Mouse (Mus musculus): ENCODE measurements around the gene Flrt2. TPM values are rescaled to one million over a fixed set of nuclear protein-coding genes. Genes with fewer than 3 reads are reported as not detected.
"Not testable (repeated sequence)": the region's sequence is repeated elsewhere in the genome, so short reads cannot be mapped to it uniquely, and the experiment has no call there.

The Flrt2 gene
- polyA plus RNA-seq (2015; fragmentation: Nextera tagmentation; extraction: Ambion mirVana): 16.7 and 19.9 TPM in 2 replicates

DNA sequence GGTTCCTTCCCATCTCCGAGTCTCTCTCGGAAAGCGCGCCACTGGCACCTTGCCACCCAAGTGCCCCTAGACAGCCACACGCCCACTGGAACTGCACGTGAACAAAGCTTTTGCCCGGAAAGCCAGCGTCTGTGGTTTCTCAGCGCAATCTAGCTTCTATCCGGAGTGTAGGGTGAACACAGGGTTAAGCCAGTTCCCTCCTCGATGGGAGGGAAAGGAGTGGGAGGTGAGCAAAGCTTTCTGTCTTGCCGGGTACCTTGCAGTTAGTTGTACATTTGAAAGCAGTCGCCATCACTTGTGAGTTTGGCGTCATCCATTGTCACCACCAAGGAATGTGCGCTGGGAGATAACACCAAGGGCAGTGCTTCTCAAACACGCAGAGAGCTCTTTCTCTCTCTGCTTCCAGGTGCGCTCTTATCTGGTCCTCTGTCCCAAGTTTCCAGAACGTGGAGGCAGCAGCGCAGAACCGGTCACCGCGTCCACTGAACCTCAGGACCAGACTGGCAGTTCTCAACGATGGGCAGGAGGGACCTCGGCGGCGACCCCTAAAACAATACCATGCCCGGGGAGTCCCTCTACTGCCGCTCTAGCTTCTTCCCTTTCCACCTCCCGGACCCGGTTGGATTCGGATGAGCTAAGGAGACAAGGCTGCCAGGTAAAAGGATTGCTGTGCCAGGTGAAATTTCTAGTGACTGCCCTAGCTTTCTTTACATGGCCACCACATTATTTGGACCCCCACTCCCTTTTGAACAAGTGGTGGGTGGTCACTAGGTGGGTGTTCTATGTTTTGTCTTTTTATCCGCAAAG lies at the start of gene Flrt2:
Flrt2 (plus strand) TSS at position 266 of the 807 bp plus-strand sequence.
- Histone ChIP-seq H3K36me3 (ENCODE audit: control insufficient read depth, insufficient read depth, low read length) (no peaks in the 10 kb centered on the region), H3K27ac (ENCODE audit: low read length) (0 out of 2 replicates have a peak within 1 kb of the TSS, but pooled peaks have one; percentile 12), H3K9ac (ENCODE audit: low read length) (peak within 1 kb of the TSS; percentile 70), H3K9me3 (replicated peaks; ENCODE audit: control insufficient read depth, low read length) (no peaks in the 10 kb centered on the region), H3K27me3 (ENCODE audit: control insufficient read depth, insufficient read depth, low read length) (peaks cover 4% of the 10 kb centered on the region; the same call in 1 of the 2 replicates), H3K4me2 (ENCODE audit: low read depth, low read length) (peak within 1 kb of the TSS; percentile 81), H3K4me1 (ENCODE audit: control insufficient read depth, insufficient read depth, low read length) (peaks cover 8% of the 10 kb centered on the region; the same call in 1 of the 2 replicates), H3K4me3 (replicated peaks; ENCODE audit: low read length) (peak within 1 kb of the TSS; percentile 87)
- WGBS: under 1% methylated on average over 32 of the region's 32 CpGs
- ATAC-seq (ENCODE audit: insufficient read depth, low FRiP score): no peak

DNA sequence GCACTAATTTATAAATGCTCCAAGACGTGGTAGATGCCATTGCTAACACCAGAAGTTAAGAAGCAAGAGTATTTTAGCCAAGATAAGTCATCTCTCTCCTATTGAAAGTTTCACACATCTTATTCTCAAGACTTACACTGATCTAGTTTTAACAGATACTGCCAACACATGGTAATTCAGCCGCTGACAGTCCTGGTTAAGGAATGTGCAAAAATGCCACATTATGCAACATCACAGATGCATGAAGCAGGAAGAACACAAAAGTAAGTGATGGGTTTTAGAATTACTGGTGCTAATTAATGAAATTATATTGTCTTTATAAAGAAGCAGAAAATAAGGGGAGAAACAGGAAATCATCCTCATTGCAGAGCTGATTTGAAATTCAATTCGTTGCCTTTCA lies 49.8 kb upstream of the Flrt2 start:
- no peaks in the 10 kb centered on the region for H3K27me3 ChIP-seq (ENCODE audit: control insufficient read depth, insufficient read depth, low read length)
- WGBS: 52% methylated on average over 3 of the region's 3 CpGs
- H3K9ac ChIP-seq (ENCODE audit: low read length): no peak overlapping the region
- no peak overlapping the region for H3K4me2 ChIP-seq (ENCODE audit: low read depth, low read length)
- H3K4me3 ChIP-seq (replicated peaks; ENCODE audit: low read length): no peak overlapping the region
- no peak overlapping the region for H3K27ac ChIP-seq (ENCODE audit: low read length)
- no peaks in the 10 kb centered on the region for H3K4me1 ChIP-seq (ENCODE audit: control insufficient read depth, insufficient read depth, low read length)
- no peaks in the 10 kb centered on the region for H3K36me3 ChIP-seq (ENCODE audit: control insufficient read depth, insufficient read depth, low read length)
- no peak for ATAC-seq (ENCODE audit: insufficient read depth, low FRiP score)
- H3K9me3 ChIP-seq (replicated peaks; ENCODE audit: control insufficient read depth, low read length): no peaks in the 10 kb centered on the region

DNA sequence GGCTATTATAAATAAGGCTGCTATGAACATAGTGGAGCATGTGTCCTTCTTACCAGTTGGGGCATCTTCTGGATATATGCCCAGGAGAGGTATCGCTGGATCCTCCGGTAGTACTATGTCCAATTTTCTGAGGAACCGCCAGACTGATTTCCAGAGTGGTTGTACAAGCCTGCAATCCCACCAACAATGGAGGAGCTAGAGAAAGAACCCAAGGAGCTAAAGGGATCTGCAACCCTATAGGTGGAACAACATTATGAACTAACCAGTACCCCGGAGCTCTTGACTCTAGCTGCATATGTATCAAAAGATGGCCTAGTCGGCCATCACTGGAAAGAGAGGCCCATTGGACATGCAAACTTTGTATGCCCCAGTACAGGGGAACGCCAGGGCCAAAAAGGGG lies 44.8 kb upstream of the Flrt2 start:
- not testable (repeated sequence) for H3K4me2 ChIP-seq (ENCODE audit: low read depth, low read length); H3K9ac ChIP-seq (ENCODE audit: low read length); H3K36me3 ChIP-seq (ENCODE audit: control insufficient read depth, insufficient read depth, low read length); H3K27ac ChIP-seq (ENCODE audit: low read length); H3K9me3 ChIP-seq (replicated peaks; ENCODE audit: control insufficient read depth, low read length); H3K27me3 ChIP-seq (ENCODE audit: control insufficient read depth, insufficient read depth, low read length); H3K4me1 ChIP-seq (ENCODE audit: control insufficient read depth, insufficient read depth, low read length); ATAC-seq (ENCODE audit: insufficient read depth, low FRiP score); H3K4me3 ChIP-seq (replicated peaks; ENCODE audit: low read length)
- WGBS: 100% methylated on average over 1 of the region's 6 CpGs

DNA sequence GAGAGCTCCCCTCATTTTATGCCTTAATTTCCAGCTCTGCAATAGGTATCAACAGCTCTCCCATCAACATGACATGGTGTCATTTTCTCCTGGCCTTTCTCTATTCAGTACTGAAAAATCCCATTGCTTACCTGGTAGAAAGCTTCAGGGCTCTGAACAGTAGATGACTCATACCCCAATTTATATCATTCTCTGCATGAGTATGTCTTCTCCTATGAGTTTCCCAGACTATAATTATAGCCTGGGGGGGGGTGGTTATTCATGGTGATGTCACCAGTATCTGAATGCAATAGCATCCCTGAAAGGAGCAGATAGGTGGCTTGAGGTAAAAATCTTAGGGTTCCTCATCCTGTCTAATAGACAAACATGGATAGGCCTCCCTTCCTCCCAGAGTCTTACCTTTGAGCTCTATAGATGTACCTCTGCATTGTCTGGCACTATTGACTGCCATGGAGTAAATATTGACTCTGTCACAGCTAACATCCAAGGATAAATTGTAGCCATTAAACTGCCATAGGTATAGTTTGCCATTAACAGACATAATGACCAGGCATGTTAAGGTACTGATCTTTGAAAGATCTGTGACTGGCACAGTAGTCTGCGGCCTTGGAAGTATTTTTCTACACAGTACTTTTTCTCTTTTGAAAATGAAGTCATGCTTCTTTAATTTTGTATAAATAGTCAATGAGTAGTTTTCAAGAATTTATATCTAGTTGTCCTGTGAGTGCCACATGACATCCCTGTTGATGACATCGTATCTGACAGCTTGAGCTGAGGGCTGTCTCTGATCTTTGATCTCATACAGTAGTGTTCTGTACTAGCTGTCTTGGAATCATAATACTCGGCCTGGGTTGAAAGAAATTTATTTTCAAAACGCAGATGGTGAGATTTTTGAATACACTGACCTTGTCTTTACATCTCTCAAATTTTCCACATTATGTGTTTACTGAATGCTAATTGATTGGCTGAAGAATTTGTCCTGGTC lies 39.6 kb upstream of the Flrt2 start:
- Histone ChIP-seq H3K4me1 (ENCODE audit: control insufficient read depth, insufficient read depth, low read length) (no peaks in the 10 kb centered on the region), H3K27me3 (ENCODE audit: control insufficient read depth, insufficient read depth, low read length) (no peaks in the 10 kb centered on the region), H3K9me3 (replicated peaks; ENCODE audit: control insufficient read depth, low read length) (no peaks in the 10 kb centered on the region), H3K4me3 (replicated peaks; ENCODE audit: low read length) (no peak overlapping the region), H3K9ac (ENCODE audit: low read length) (no peak overlapping the region), H3K27ac (ENCODE audit: low read length) (no peak overlapping the region), H3K4me2 (ENCODE audit: low read depth, low read length) (no peak overlapping the region), H3K36me3 (ENCODE audit: control insufficient read depth, insufficient read depth, low read length) (no peaks in the 10 kb centered on the region)
- no peak; the same call in 1 of the 2 replicates for ATAC-seq (ENCODE audit: insufficient read depth, low FRiP score)
- WGBS: 69% methylated on average over 4 of the region's 4 CpGs

DNA sequence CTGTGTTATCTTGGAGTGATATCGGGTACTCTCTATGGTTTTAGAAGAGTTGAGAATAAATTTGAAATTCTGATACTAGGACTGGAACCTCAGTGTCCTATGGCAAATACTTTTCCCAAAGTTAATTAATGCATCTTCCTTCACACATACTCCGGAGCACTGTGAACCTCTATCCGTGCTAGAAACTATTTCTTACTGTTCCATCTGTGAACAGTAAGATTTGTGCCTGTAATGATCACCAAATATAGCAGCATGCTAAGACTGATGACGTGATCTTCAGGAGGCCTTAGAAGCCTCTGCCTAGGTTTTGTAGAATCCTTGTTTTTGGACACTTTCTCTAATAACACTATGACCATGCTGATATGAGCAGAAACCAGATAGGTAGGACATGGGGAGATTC lies 35.4 kb upstream of the Flrt2 start:
- WGBS: 90% methylated on average over 4 of the region's 4 CpGs
- no peak overlapping the region for H3K27ac ChIP-seq (ENCODE audit: low read length)
- H3K4me3 ChIP-seq (replicated peaks; ENCODE audit: low read length): no peak overlapping the region
- no peaks in the 10 kb centered on the region for H3K27me3 ChIP-seq (ENCODE audit: control insufficient read depth, insufficient read depth, low read length)
- H3K9ac ChIP-seq (ENCODE audit: low read length): no peak overlapping the region
- no peaks in the 10 kb centered on the region for H3K4me1 ChIP-seq (ENCODE audit: control insufficient read depth, insufficient read depth, low read length)
- no peak overlapping the region for H3K4me2 ChIP-seq (ENCODE audit: low read depth, low read length)
- H3K36me3 ChIP-seq (ENCODE audit: control insufficient read depth, insufficient read depth, low read length): no peaks in the 10 kb centered on the region
- no peaks in the 10 kb centered on the region for H3K9me3 ChIP-seq (replicated peaks; ENCODE audit: control insufficient read depth, low read length)
- no peak for ATAC-seq (ENCODE audit: insufficient read depth, low FRiP score)

DNA sequence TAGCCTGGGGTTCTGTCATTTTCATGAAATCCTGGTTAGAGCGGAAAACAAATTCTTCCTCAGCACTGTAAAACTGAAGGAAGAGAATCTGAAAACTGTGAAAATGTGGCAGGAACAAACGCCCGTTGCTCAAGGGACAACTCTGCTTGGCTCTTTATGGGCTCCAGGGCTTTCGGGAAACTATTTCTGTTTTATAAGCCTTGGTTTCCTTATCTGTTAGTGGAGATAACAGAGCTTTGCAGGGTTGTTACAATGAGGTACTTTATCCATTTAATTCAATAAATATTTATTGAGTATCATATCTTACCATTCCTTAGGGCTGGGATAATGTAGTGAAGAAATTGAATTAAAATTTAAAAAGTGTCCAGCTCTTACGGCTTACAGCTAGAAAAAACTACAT lies 24.7 kb upstream of the Flrt2 start:
- H3K4me2 ChIP-seq (ENCODE audit: low read depth, low read length): no peak overlapping the region
- H3K27ac ChIP-seq (ENCODE audit: low read length): no peak overlapping the region
- H3K36me3 ChIP-seq (ENCODE audit: control insufficient read depth, insufficient read depth, low read length): no peaks in the 10 kb centered on the region
- WGBS: 69% methylated on average over 5 of the region's 5 CpGs
- H3K27me3 ChIP-seq (ENCODE audit: control insufficient read depth, insufficient read depth, low read length): no peaks in the 10 kb centered on the region
- no peak overlapping the region for H3K4me3 ChIP-seq (replicated peaks; ENCODE audit: low read length)
- ATAC-seq (ENCODE audit: insufficient read depth, low FRiP score): no peak
- H3K4me1 ChIP-seq (ENCODE audit: control insufficient read depth, insufficient read depth, low read length): no peaks in the 10 kb centered on the region
- H3K9me3 ChIP-seq (replicated peaks; ENCODE audit: control insufficient read depth, low read length): no peaks in the 10 kb centered on the region
- H3K9ac ChIP-seq (ENCODE audit: low read length): no peak overlapping the region

DNA sequence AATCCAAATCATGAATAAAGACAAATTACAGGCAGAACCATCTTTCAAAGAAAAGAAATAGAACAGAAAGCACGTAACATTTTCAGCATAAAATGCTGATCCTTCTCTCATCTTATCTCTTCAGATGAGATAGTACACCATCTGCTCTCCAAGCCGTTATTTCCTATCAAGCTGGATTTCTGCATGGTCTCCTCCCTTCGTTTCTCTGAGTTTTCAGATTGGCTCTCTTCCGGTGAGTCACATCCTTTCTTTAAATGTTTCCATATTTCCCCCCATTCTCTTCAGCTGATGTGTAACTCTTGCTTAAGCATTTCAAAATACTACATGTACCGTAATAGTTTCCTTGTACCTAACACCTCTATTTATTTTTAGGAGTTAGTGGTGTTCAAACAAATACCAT lies 16.3 kb upstream of the Flrt2 start:
- no peak for ATAC-seq (ENCODE audit: insufficient read depth, low FRiP score)
- no peaks in the 10 kb centered on the region for H3K9me3 ChIP-seq (replicated peaks; ENCODE audit: control insufficient read depth, low read length)
- no peak overlapping the region for H3K9ac ChIP-seq (ENCODE audit: low read length)
- no peaks in the 10 kb centered on the region for H3K4me1 ChIP-seq (ENCODE audit: control insufficient read depth, insufficient read depth, low read length)
- H3K36me3 ChIP-seq (ENCODE audit: control insufficient read depth, insufficient read depth, low read length): no peaks in the 10 kb centered on the region
- no peak overlapping the region for H3K4me2 ChIP-seq (ENCODE audit: low read depth, low read length)
- WGBS: 64% methylated on average over 5 of the region's 5 CpGs
- H3K4me3 ChIP-seq (replicated peaks; ENCODE audit: low read length): no peak overlapping the region
- H3K27me3 ChIP-seq (ENCODE audit: control insufficient read depth, insufficient read depth, low read length): no peaks in the 10 kb centered on the region
- no peak overlapping the region for H3K27ac ChIP-seq (ENCODE audit: low read length)

DNA sequence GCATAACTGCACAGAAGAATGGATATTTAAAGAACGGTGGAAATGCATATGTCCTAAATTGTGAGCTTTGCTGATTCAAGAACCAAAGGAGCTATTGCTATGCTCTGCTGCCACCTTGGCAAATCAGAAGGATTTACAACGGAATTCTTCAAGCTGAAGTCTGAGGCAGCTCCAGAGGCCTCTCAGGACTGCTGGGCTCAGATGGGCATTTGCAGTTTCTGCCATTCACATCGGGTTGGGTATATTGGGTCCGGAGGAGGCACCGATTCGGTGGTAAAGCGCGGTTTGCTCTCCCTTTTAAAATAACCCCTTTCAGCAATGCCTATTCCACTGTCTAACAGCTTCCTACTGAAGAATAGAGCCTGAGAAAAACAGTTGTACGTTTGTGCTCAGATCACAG lies 1.2 kb upstream of the Flrt2 start:
- no peak for ATAC-seq (ENCODE audit: insufficient read depth, low FRiP score)
- 13% methylated on average over 9 of the region's 9 CpGs for WGBS
- H3K27ac ChIP-seq (ENCODE audit: low read length): no peak overlapping the region
- H3K4me2 ChIP-seq (ENCODE audit: low read depth, low read length): no peak overlapping the region
- no peak overlapping the region for H3K9ac ChIP-seq (ENCODE audit: low read length)
- peaks cover 8% of the 10 kb centered on the region; the same call in 1 of the 2 replicates for H3K4me1 ChIP-seq (ENCODE audit: control insufficient read depth, insufficient read depth, low read length)
- peaks cover 4% of the 10 kb centered on the region; the same call in 1 of the 2 replicates for H3K27me3 ChIP-seq (ENCODE audit: control insufficient read depth, insufficient read depth, low read length)
- H3K9me3 ChIP-seq (replicated peaks; ENCODE audit: control insufficient read depth, low read length): no peaks in the 10 kb centered on the region
- H3K36me3 ChIP-seq (ENCODE audit: control insufficient read depth, insufficient read depth, low read length): no peaks in the 10 kb centered on the region
- no peak overlapping the region for H3K4me3 ChIP-seq (replicated peaks; ENCODE audit: low read length)

Data from stomach, embryonic 16.5 days (tissue).